Mouse (Mus musculus) cortical plate, adult 2 months (tissue): Measurements from ENCODE around the gene E030018B13Rik. TPM values are rescaled to one million over a fixed set of nuclear protein-coding genes. Genes with fewer than 3 reads are reported as not detected.
A peak's percentile ranks its signal among the peaks of the same experiment; 100 is the strongest.

Experiments
- H3K27ac ChIP-seq: fragments of 200-500 bp; 2 replicates; pipeline ENCODE4 v1.5.1; 2012; ENCODE audit warnings: low read length, control low read depth, inconsistent platforms; ENCODE audit not compliant: insufficient read depth
- H3K4me1 ChIP-seq: fragments of 200-500 bp; 2 replicates; pipeline ENCODE4 v1.6.1; 2011; ENCODE audit warnings: low read length; ENCODE audit not compliant: control insufficient read depth, insufficient read depth
- H3K4me3 ChIP-seq: fragments of 200-500 bp; 2 replicates; pipeline ENCODE4 v1.5.1; 2011; ENCODE audit warnings: mild to moderate bottlenecking, low read length, control low read depth; ENCODE audit not compliant: insufficient read depth
- CTCF ChIP-seq: fragments of 200-500 bp; IDR thresholded peaks from 2 replicates; pipeline ENCODE4 v1.5.1; 2011; ENCODE audit warnings: mild to moderate bottlenecking, control low read depth, low read length; ENCODE audit not compliant: insufficient read depth; ENCODE audit errors: extremely low read depth
- POLR2A ChIP-seq: fragments of 200-500 bp; IDR thresholded peaks from 2 replicates; pipeline ENCODE4 v1.6.1; 2011; ENCODE audit warnings: mild to moderate bottlenecking, low read length, control low read depth; ENCODE audit not compliant: insufficient read depth; ENCODE audit errors: extremely low read depth
- polyA plus RNA-seq: library from polyadenylated mRNA; depleted of rRNA; stranded (reverse); fragments of >200 nt; gene quantifications from 2 replicates; pipeline ENCODE4 v1.2.3, GENCODE M21; 2012

Gene E030018B13Rik
- polyA plus RNA-seq, 1 experiment = not detected

GRCm38 (mm10) chr7:63887034-63887551 is 29.6 kb upstream of the E030018B13Rik start:
- Histone ChIP-seq H3K4me3 (no peak overlapping the region), H3K4me1 (peaks cover 4% of the 10 kb centered on the region), H3K27ac (no peak overlapping the region; the same call in 1 of the 2 replicates)
- TF ChIP-seq POLR2A (no peak), CTCF (no peak)

- Histone ChIP-seq H3K4me1 (peaks cover 4% of the 10 kb centered on the region), H3K27ac (no peak overlapping the region; the same call in 1 of the 2 replicates), H3K4me3 (no peak overlapping the region)
- TF ChIP-seq CTCF (no peak), POLR2A (no peak)
Measured at GRCm38 (mm10) chr7:63887602-63888123, 29.0 kb upstream of the E030018B13Rik start.

DNA sequence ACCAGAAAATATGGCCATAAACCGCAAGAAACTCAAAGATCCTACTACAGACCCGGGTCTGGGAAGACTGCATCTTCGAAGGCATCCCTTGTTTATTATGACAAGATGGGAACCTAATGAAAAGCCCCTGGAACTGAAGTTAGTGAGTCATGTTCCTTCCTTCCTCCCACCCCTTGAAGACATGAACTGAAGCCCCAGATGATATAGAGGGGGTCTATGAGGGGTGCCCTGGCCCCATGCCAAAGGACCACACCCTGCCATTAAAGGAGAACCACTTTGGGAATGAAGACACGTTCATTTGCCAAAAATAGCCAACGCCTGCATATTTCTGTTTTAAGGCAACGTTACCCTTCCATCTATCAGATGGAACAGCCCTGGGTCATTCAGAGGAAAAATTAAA is 28.0 kb upstream of the E030018B13Rik start:
- TF ChIP-seq CTCF (no peak), POLR2A (no peak)
- Histone ChIP-seq H3K4me3 (no peak overlapping the region), H3K27ac (no peak overlapping the region), H3K4me1 (peaks cover 8% of the 10 kb centered on the region)

- Histone ChIP-seq H3K4me1 (peaks cover 8% of the 10 kb centered on the region), H3K4me3 (no peak overlapping the region), H3K27ac (no peak overlapping the region)
- no peak for TF ChIP-seq CTCF
- no peak for TF ChIP-seq POLR2A
Measured at GRCm38 (mm10) chr7:63889116-63889975, 27.3 kb upstream of the E030018B13Rik start.

DNA sequence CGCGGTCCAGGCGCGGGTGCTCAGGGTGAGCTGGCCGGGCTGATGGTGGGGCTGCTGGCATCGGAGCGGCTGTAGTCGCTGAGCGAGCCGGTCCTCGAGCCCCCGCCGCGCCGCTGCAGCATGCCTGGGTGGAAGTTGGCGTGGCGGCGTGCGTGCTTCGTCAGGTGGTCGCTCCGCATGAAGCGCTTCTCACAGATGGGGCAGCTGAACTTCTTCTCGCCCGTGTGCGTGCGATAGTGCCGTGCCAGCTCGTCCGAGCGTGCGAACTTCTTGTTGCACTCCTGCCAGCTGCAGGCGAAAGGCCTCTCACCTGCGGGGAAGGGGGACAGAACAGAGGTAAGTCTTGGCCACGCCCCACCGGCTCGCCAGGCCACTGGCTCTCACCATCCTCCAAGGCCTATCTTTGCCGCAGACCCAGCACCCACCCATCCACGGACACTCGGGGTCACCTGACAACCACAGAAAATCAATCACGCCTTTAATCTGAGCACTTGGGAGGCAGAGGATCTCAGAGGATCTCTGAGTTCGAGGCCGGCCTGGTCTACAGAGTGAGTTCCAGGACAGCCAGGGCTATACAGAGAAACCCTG is 25.1 kb upstream of the E030018B13Rik start:
- Histone ChIP-seq H3K27ac (no peak overlapping the region), H3K4me3 (no peak overlapping the region), H3K4me1 (peaks cover 13% of the 10 kb centered on the region)
- TF ChIP-seq CTCF = no peak
- no peak for TF ChIP-seq POLR2A

- no peak overlapping the region for H3K4me3 ChIP-seq
- H3K27ac ChIP-seq = no peak overlapping the region
- TF ChIP-seq POLR2A = no peak
- no peak for TF ChIP-seq CTCF
- peaks cover 22% of the 10 kb centered on the region for H3K4me1 ChIP-seq
Measured at GRCm38 (mm10) chr7:63893201-63893600, 23.5 kb upstream of the E030018B13Rik start.

- peaks cover 24% of the 10 kb centered on the region for H3K4me1 ChIP-seq
- H3K27ac ChIP-seq = no peak overlapping the region
- TF ChIP-seq CTCF (no peak), POLR2A (no peak)
- H3K4me3 ChIP-seq = no peak overlapping the region
Measured at GRCm38 (mm10) chr7:63893729-63894128, 22.9 kb upstream of the E030018B13Rik start.

GRCm38 (mm10) chr7:63894662-63895061 is 22.0 kb upstream of the E030018B13Rik start:
- Histone ChIP-seq H3K4me1 (peaks cover 24% of the 10 kb centered on the region), H3K4me3 (no peak overlapping the region), H3K27ac (peak overlapping the region; percentile 59; the same call in 1 of the 2 replicates)
- TF ChIP-seq POLR2A (no peak), CTCF (no peak)

- no peak for TF ChIP-seq POLR2A
- TF ChIP-seq CTCF = no peak
- Histone ChIP-seq H3K4me1 (peaks cover 21% of the 10 kb centered on the region), H3K27ac (peak overlapping the region; percentile 59)
Measured at GRCm38 (mm10) chr7:63895223-63895622, 21.4 kb upstream of the E030018B13Rik start.

More at GRCm38 (mm10) chr7:63895223-63895622, 21.4 kb upstream of the E030018B13Rik start:
- no peak overlapping the region for H3K4me3 ChIP-seq
